Mouse (Mus musculus): ENCODE measurements at regions not wholly inside any gene's neighbourhood (a gene's known extent, or its start where the extent isn't known, plus 50 kb on each side); places are given as distances from the start of the nearest gene placed in this dataset.

DNA sequence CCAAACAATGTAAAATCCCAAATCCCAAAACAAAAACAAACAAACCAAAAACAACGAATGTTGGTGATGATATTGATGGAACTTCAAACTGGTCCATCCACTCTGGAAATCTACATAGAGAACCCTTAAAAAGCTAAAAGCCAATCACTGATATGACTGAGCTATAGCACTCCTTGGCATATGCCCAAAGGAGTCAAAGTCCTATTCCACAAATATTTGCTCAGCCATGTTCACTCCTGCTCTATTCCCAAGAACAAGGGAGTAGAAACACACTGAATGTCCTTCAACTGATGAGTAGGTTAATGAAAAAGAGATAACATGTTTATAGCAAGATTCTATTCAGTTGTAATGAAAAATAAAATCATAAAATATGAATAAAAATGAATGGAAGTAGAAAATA is 63.0 kb upstream of the B430305J03Rik start:
- Histone ChIP-seq H3K36me3 (ENCODE audit: control insufficient read depth in 1 of 2, insufficient read depth in 2 of 2, low read length in 2 of 2) (no peaks in the 10 kb centered on the region), H3K4me1 (ENCODE audit: control insufficient read depth in 1 of 2, insufficient read depth in 2 of 2, low read length in 2 of 2) (no peaks in the 10 kb centered on the region), H3K27ac (ENCODE audit: control insufficient read depth, low read depth, low read length) (no peak overlapping the region), H3K79me2 (ENCODE audit: control insufficient read depth, insufficient read depth, low read length, poor library complexity) (no peaks in the 10 kb centered on the region), H3K9me3 (replicated peaks; ENCODE audit: insufficient read depth, low read length) (no peaks in the 10 kb centered on the region), H3K27me3 (ENCODE audit: control insufficient read depth in 1 of 2, insufficient read depth in 2 of 2, low read length in 2 of 2) (no peaks in the 10 kb centered on the region; a peak in 2 of 4 replicates), H3K4me3 (ENCODE audit: control insufficient read depth in 1 of 2, insufficient read depth in 1 of 2, low read depth in 2 of 2, low read length in 2 of 2) (no peak overlapping the region), H3K9ac (ENCODE audit: control insufficient read depth, low read depth, low read length, poor library complexity, severe bottlenecking) (no peak overlapping the region)
- TF ChIP-seq NRF1 (IDR thresholded peaks at IDR 0.05; ENCODE audit: insufficient read depth, low read depth, low read length, poor library complexity, severe bottlenecking) (no peak), MYB (IDR thresholded peaks at IDR 0.05; ENCODE audit: low read depth, low read length) (no peak)
- DNase-seq (ENCODE audit: low read depth, low spot score) = no peak

DNA sequence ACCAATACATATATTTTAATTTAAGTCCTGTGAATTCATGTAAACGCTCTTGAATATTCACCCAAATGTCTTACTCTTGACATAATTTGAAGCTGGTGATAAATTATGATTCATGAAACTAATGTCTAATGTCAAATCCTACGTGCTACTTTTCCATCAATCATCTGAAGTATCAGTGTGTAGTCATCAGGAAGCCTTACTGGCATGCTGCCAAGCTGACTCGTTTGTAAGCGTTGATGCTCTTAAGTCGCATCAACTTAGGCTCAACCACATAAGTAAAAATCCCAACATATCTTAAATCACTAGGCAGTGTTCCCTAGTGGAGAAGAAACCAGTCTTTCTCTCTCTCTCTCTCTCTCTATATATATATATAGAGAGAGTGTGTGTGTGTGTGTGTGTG is 58.2 kb upstream of the B430305J03Rik start:
- Histone ChIP-seq H3K4me3 (ENCODE audit: control insufficient read depth in 1 of 2, insufficient read depth in 1 of 2, low read depth in 2 of 2, low read length in 2 of 2) (no peak overlapping the region), H3K79me2 (ENCODE audit: control insufficient read depth, insufficient read depth, low read length, poor library complexity) (no peaks in the 10 kb centered on the region), H3K36me3 (ENCODE audit: control insufficient read depth in 1 of 2, insufficient read depth in 2 of 2, low read length in 2 of 2) (peaks cover 0 to 4% of the 10 kb centered on the region in 2 experiments; a peak in 2 of 4 replicates), H3K9me3 (replicated peaks; ENCODE audit: insufficient read depth, low read length) (no peaks in the 10 kb centered on the region), H3K4me1 (ENCODE audit: control insufficient read depth in 1 of 2, insufficient read depth in 2 of 2, low read length in 2 of 2) (no peaks in the 10 kb centered on the region; a peak in 1 of 4 replicates), H3K9ac (ENCODE audit: control insufficient read depth, low read depth, low read length, poor library complexity, severe bottlenecking) (no peak overlapping the region), H3K27ac (ENCODE audit: control insufficient read depth, low read depth, low read length) (no peak overlapping the region), H3K27me3 (ENCODE audit: control insufficient read depth in 1 of 2, insufficient read depth in 2 of 2, low read length in 2 of 2) (no peaks in the 10 kb centered on the region)
- no peak for TF ChIP-seq SMC3 (IDR thresholded peaks at IDR 0.05; ENCODE audit: low read depth, low read length)
- TF ChIP-seq MEF2A (IDR thresholded peaks at IDR 0.05; ENCODE audit: extremely low read depth, insufficient replicate concordance, low read depth, low read length, poor library complexity, severe bottlenecking) = no peak
- TF ChIP-seq MXI1 (IDR thresholded peaks at IDR 0.05; ENCODE audit: low read depth, low read length) = no peak
- no peak for TF ChIP-seq NRF1 (IDR thresholded peaks at IDR 0.05; ENCODE audit: insufficient read depth, low read depth, low read length, poor library complexity, severe bottlenecking)
- TF ChIP-seq BHLHE40 (IDR thresholded peaks at IDR 0.05; ENCODE audit: borderline replicate concordance, low read depth, low read length) = no peak
- no peak for TF ChIP-seq MAFK (IDR thresholded peaks at IDR 0.05; ENCODE audit: borderline replicate concordance, low read depth, low read length)
- no peak for TF ChIP-seq POLR2A (IDR thresholded peaks at IDR 0.05; ENCODE audit: control insufficient read depth in 1 of 2, insufficient read depth in 1 of 2, low read depth in 1 of 2, low read length in 2 of 2, poor library complexity in 1 of 2)
- TF ChIP-seq KAT2A (conservative IDR thresholded peaks at IDR 0.05; ENCODE audit: low read depth, low read length) = no peak
- TF ChIP-seq ZKSCAN1 (IDR thresholded peaks at IDR 0.05; ENCODE audit: low read depth, low read length) = no peak
- no peak for TF ChIP-seq RAD21 (IDR thresholded peaks at IDR 0.05; ENCODE audit: low read depth, low read length)
- no peak for TF ChIP-seq CTCF (IDR thresholded peaks at IDR 0.05 in 2 of 3, conservative IDR thresholded peaks at IDR 0.05 in 1 of 3; ENCODE audit: control insufficient read depth in 1 of 3, insufficient read depth in 1 of 3, low read depth in 2 of 3, low read length in 3 of 3, poor library complexity in 1 of 3, severe bottlenecking in 1 of 3)
- TF ChIP-seq EP300 (IDR thresholded peaks at IDR 0.05; ENCODE audit: low read depth in 1 of 2, low read length in 2 of 2) = no peak
- no peak for TF ChIP-seq MYC (IDR thresholded peaks at IDR 0.05; ENCODE audit: low read depth, low read length)
- TF ChIP-seq CHD1 (IDR thresholded peaks at IDR 0.05; ENCODE audit: low read depth, low read length) = no peak
- TF ChIP-seq UBTF (IDR thresholded peaks at IDR 0.05; ENCODE audit: borderline replicate concordance, insufficient read depth, low read depth, low read length) = no peak
- TF ChIP-seq ZNF384 (IDR thresholded peaks at IDR 0.05; ENCODE audit: low read depth, low read length) = no peak
- TF ChIP-seq SIN3A (IDR thresholded peaks at IDR 0.05; ENCODE audit: low read length) = no peak
- TF ChIP-seq NELFE (IDR thresholded peaks at IDR 0.05; ENCODE audit: low read depth, low read length) = no peak
- no peak for TF ChIP-seq TBP (IDR thresholded peaks at IDR 0.05; ENCODE audit: low read depth, low read length)
- DNase-seq (ENCODE audit: low read depth, low spot score) = peak; percentile 55

All from MEL (cell line).